In the genomic region with DNA sequence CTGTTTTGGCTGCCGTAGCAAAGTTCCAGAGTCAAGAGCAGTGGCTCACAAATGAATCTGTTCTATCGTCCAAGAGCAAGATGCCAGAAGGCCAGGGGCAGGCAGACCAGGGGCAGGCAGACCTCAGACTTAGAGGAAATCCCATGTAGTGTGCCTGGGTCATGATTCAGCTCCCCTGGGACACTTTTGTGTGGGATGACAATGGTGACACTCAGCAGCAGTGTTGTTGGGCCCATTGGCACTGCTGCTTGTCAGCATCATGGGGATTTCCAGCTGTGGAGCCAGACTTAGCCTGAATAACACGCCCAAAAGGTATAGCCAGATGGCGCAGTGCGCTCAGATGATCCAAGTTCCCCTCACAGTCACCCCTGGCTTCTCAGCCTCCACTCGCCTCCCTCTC, we compare ENCODE assay signal across 27 mouse cellular contexts. TPM values are rescaled to one million over a fixed set of nuclear protein-coding genes. Genes with fewer than 3 reads are reported as not detected.
DNase-seq lines count a peak whose midpoint lies in the region; ATAC-seq and TF ChIP-seq lines count a peak whose summit lies in the region.
"Had no signal": no experiment of that assay in that cellular context is flagged by ENCODE, and none has a peak within 500 bp of the region (broad histone marks: within the 10 kb centered on the region; RNA-seq: fewer than 3 reads in every experiment).

No protein-coding gene starts in this region.

- peak; percentile 13 for TF ChIP-seq CTCF in ES-Bruce4 (IDR thresholded peaks at IDR 0.05; ENCODE audit: low read depth, low read length)

- no peak for DNase-seq in heart, adult 9 months (ENCODE audit: low spot score in 2 of 2)
- DNase-seq in B cell, adult 2 months, result no peak
- no peak for DNase-seq in frontal cortex, postnatal 10 days (ENCODE audit: low spot score in 2 of 2)
- DNase-seq: adrenal gland, adult 2 months; cerebellum, adult 18-20 months; embryo, embryonic 11 days; kidney, postnatal 25 days; lung, adult 18-20 months; lung, postnatal 10 days; midbrain, embryonic 14.5 days; right cerebral cortex, postnatal 25 days; spleen, adult 18-20 months had no signal

- no peaks in the 10 kb centered on the region for H3K9me3 ChIP-seq in heart, embryonic 13.5 days
- no peaks in the 10 kb centered on the region for H3K9me3 ChIP-seq in megakaryocyte, embryonic 14.5 days
- H3K9me3 ChIP-seq in ES-Bruce4 (replicated peaks; ENCODE audit: control insufficient read depth, insufficient read depth, low read length, poor library complexity, severe bottlenecking), result no peaks in the 10 kb centered on the region
- H3K9me3 ChIP-seq: embryonic facial prominence, embryonic 13.5 days; forebrain, embryonic 12.5 days; G1E; limb, embryonic 13.5 days; liver, embryonic 12.5 days; neural tube, embryonic 12.5 days had no signal

- no peaks in the 10 kb centered on the region for H3K27me3 ChIP-seq in heart, embryonic 13.5 days (replicated peaks)
- peaks cover 26% of the 10 kb centered on the region for H3K27me3 ChIP-seq in megakaryocyte, embryonic 14.5 days (replicated peaks)
- H3K27me3 ChIP-seq in ES-Bruce4 (ENCODE audit: control insufficient read depth, insufficient read depth, low read length, poor library complexity, severe bottlenecking), result no peaks in the 10 kb centered on the region
- H3K27me3 ChIP-seq: embryonic facial prominence, embryonic 13.5 days; forebrain, embryonic 12.5 days; limb, embryonic 13.5 days; neural tube, embryonic 12.5 days; Patski had no signal

- WGBS in heart, embryonic 13.5 days, result 72% methylated on average over 6 of the region's 6 CpGs

- no peak for TF ChIP-seq EP300 in ES-Bruce4 (IDR thresholded peaks at IDR 0.05; ENCODE audit: insufficient read depth, low read depth, low read length)

- no peak for TF ChIP-seq POLR2A in ES-Bruce4 (IDR thresholded peaks at IDR 0.05; ENCODE audit: insufficient read depth, low read length)

- H3K9ac ChIP-seq in heart, embryonic 13.5 days, result no peak overlapping the region
- no peak overlapping the region for H3K9ac ChIP-seq in ES-Bruce4 (ENCODE audit: low read depth, poor library complexity, severe bottlenecking)
- H3K9ac ChIP-seq: embryonic facial prominence, embryonic 13.5 days; forebrain, embryonic 12.5 days; limb, embryonic 13.5 days; liver, embryonic 12.5 days; neural tube, embryonic 12.5 days had no signal

- peaks cover 87% of the 10 kb centered on the region for H3K4me1 ChIP-seq in heart, embryonic 13.5 days
- peaks cover 91% of the 10 kb centered on the region for H3K4me1 ChIP-seq in megakaryocyte, embryonic 14.5 days
- H3K4me1 ChIP-seq in ES-Bruce4 (ENCODE audit: control insufficient read depth, insufficient read depth, low read length), result peaks cover 10% of the 10 kb centered on the region

- no peaks in the 10 kb centered on the region for H3K36me3 ChIP-seq in heart, embryonic 13.5 days
- H3K36me3 ChIP-seq in megakaryocyte, embryonic 14.5 days (replicated peaks; ENCODE audit: low read length), result peaks cover 25% of the 10 kb centered on the region
- H3K36me3 ChIP-seq in ES-Bruce4 (ENCODE audit: control insufficient read depth, insufficient read depth, low read length, poor library complexity, severe bottlenecking), result no peaks in the 10 kb centered on the region
- H3K36me3 ChIP-seq: embryonic facial prominence, embryonic 13.5 days; forebrain, embryonic 12.5 days; G1E; limb, embryonic 13.5 days; liver, embryonic 12.5 days; neural tube, embryonic 12.5 days had no signal

- no peak for ATAC-seq in heart, embryonic 13.5 days (ENCODE audit: extremely low read depth, insufficient number of reproducible peaks, low FRiP score, low TSS enrichment)
- ATAC-seq in megakaryocyte, adult 5-6 weeks (ENCODE audit: poor library complexity, severe bottlenecking), result no peak
- ATAC-seq: hindbrain, postnatal 0 days; intestine, embryonic 16.5 days; liver, embryonic 12.5 days; Patski had no signal

- H3K4me2 ChIP-seq in heart, embryonic 13.5 days, result no peak overlapping the region
- H3K4me2 ChIP-seq: embryonic facial prominence, embryonic 13.5 days; forebrain, embryonic 12.5 days; limb, embryonic 13.5 days; liver, embryonic 12.5 days; neural tube, embryonic 12.5 days had no signal

- peak overlapping the region; percentile 67 for H3K27ac ChIP-seq in heart, embryonic 13.5 days (replicated peaks)
- H3K27ac ChIP-seq in ES-Bruce4 (ENCODE audit: insufficient read depth, low read length), result no peak overlapping the region
- H3K27ac ChIP-seq: embryonic facial prominence, embryonic 13.5 days; forebrain, embryonic 12.5 days; hindbrain, postnatal 0 days; limb, embryonic 13.5 days; liver, embryonic 12.5 days; neural tube, embryonic 12.5 days had no signal

- H3K4me3 ChIP-seq in heart, embryonic 13.5 days, result no peak overlapping the region
- peak overlapping the region; percentile 81 for H3K4me3 ChIP-seq in megakaryocyte, embryonic 14.5 days (replicated peaks)
- no peak overlapping the region for H3K4me3 ChIP-seq in ES-Bruce4 (ENCODE audit: low read depth, low read length)
- H3K4me3 ChIP-seq: embryonic facial prominence, embryonic 13.5 days; erythroblast, embryonic 14.5 days; forebrain, embryonic 12.5 days; layer of hippocampus, adult 2 months; limb, embryonic 13.5 days; liver, embryonic 12.5 days; neural tube, embryonic 12.5 days had no signal

RNA-seq across cellular contexts. Expression of a gene that starts 42.1 kb away (rescaled TPM):
- 3.0 and 3.1 TPM in 2 replicates for polyA plus RNA-seq in heart, embryonic 13.5 days (2015; fragmentation: Nextera tagmentation; extraction: Ambion mirVana)
- polyA plus RNA-seq in megakaryocyte, embryonic 14.5 days (2012; ENCODE audit: insufficient read depth, low replicate concordance), result 4.1 and 4.3 TPM in 2 replicates
- total RNA-seq in megakaryocyte, adult 5-6 weeks (2015), result 3.5 and 3.6 TPM in 2 replicates
- 4.2 and 5.1 TPM in 2 replicates for total RNA-seq in megakaryocyte, adult 5-6 weeks (2017)
- polyA plus RNA-seq in ES-Bruce4 (2011; ENCODE audit: insufficient read depth, insufficient read length, low read depth, missing spikeins), result 7.6 and 11.3 TPM in 2 replicates
- polyA plus RNA-seq: erythroblast, embryonic 14.5 days had no signal
